In genomic region chr6:89706624-89707023, GRCm38 (mm10) we compare ENCODE assay signal across 43 mouse cellular contexts. TPM values are rescaled to one million over a fixed set of nuclear protein-coding genes. Genes with fewer than 3 reads are reported as not detected.
DNase-seq lines count a peak whose midpoint lies in the region; ATAC-seq lines count a peak whose summit lies in the region.
"Had no signal": no experiment of that assay in that cellular context is flagged by ENCODE, and none has a peak within 500 bp of the region (broad histone marks: within the 10 kb centered on the region; RNA-seq: fewer than 3 reads in every experiment).

No protein-coding gene starts in this region.

- no peak overlapping the region for H3K9ac ChIP-seq in midbrain, embryonic 11.5 days (ENCODE audit: low read length)
- no peak overlapping the region for H3K9ac ChIP-seq in midbrain, embryonic 14.5 days (replicated peaks; ENCODE audit: low read length)
- H3K9ac ChIP-seq: forebrain, embryonic 15.5 days; heart, embryonic 13.5 days; hindbrain, embryonic 14.5 days; limb, embryonic 13.5 days; midbrain, embryonic 13.5 days had no signal

- no peak for ATAC-seq in midbrain, embryonic 11.5 days (ENCODE audit: low FRiP score)
- ATAC-seq in midbrain, embryonic 14.5 days (ENCODE audit: low FRiP score, low TSS enrichment) = no peak
- ATAC-seq: forebrain, embryonic 15.5 days; intestine, postnatal 0 days; midbrain, embryonic 13.5 days had no signal

- no peak overlapping the region for H3K4me2 ChIP-seq in midbrain, embryonic 11.5 days
- H3K4me2 ChIP-seq in midbrain, embryonic 14.5 days (ENCODE audit: low read length) = no peak overlapping the region
- H3K4me2 ChIP-seq: forebrain, embryonic 15.5 days; heart, embryonic 13.5 days; hindbrain, embryonic 14.5 days; limb, embryonic 13.5 days; liver, embryonic 11.5 days; midbrain, embryonic 13.5 days had no signal

- no peak overlapping the region for H3K4me3 ChIP-seq in midbrain, embryonic 11.5 days (ENCODE audit: low read depth, low read length)
- no peak overlapping the region for H3K4me3 ChIP-seq in midbrain, embryonic 14.5 days (replicated peaks; ENCODE audit: low read depth, low read length)
- H3K4me3 ChIP-seq: forebrain, embryonic 10.5 days; forebrain, embryonic 15.5 days; gastrocnemius, adult 2 months; heart, embryonic 13.5 days; limb, embryonic 13.5 days; megakaryocyte, embryonic 14.5 days; midbrain, embryonic 13.5 days had no signal

- no peaks in the 10 kb centered on the region for H3K27me3 ChIP-seq in midbrain, embryonic 11.5 days (ENCODE audit: control insufficient read depth, insufficient read depth, low read length)
- no peaks in the 10 kb centered on the region for H3K27me3 ChIP-seq in midbrain, embryonic 14.5 days (ENCODE audit: control insufficient read depth, insufficient read depth, low read length)
- H3K27me3 ChIP-seq: forebrain, embryonic 15.5 days; heart, embryonic 13.5 days; limb, embryonic 13.5 days; megakaryocyte, embryonic 14.5 days; midbrain, embryonic 13.5 days had no signal

- DNase-seq in midbrain, embryonic 11.5 days (ENCODE audit: low spot score, missing footprints) = peak; percentile 61
- DNase-seq in midbrain, embryonic 14.5 days = no peak
- DNase-seq in ZHBTc4 (ENCODE audit: low read depth, low spot score) = peak; percentile 4
- peak; percentile 30 to 50 for DNase-seq in adrenal gland, postnatal 36 days
- no peak for DNase-seq in left cerebral cortex, postnatal 36 days (ENCODE audit: low spot score in 2 of 2)
- DNase-seq in spleen, adult 12 weeks (ENCODE audit: low spot score) = no peak
- DNase-seq in neural tube, embryonic 10.5 days (ENCODE audit: extremely low spot score, low spot score) = no peak
- DNase-seq: B cell, adult 2 months; cerebellum, adult 11 months; cerebellum, adult 9-10 months; cerebellum, postnatal 36 days; gastrocnemius, adult 2 months; gastrocnemius, postnatal 36 days; heart, adult 18-20 months; kidney, adult 9 months; kidney, postnatal 10 days; lung, postnatal 4 days; right cerebral cortex, postnatal 25 days; thymus, adult 2 months; thymus, postnatal 36 days had no signal

- H3K27ac ChIP-seq in midbrain, embryonic 11.5 days (ENCODE audit: low read depth, low read length) = no peak overlapping the region
- H3K27ac ChIP-seq in midbrain, embryonic 14.5 days (replicated peaks; ENCODE audit: low read depth, low read length) = no peak overlapping the region
- H3K27ac ChIP-seq: forebrain, embryonic 10.5 days; forebrain, embryonic 15.5 days; gastrocnemius, adult 2 months; heart, embryonic 13.5 days; hindbrain, embryonic 14.5 days; limb, embryonic 13.5 days; midbrain, embryonic 13.5 days had no signal

- H3K4me1 ChIP-seq in midbrain, embryonic 11.5 days (ENCODE audit: control insufficient read depth, insufficient read depth, low read length) = no peaks in the 10 kb centered on the region
- no peaks in the 10 kb centered on the region for H3K4me1 ChIP-seq in midbrain, embryonic 14.5 days (ENCODE audit: control insufficient read depth, insufficient read depth, low read length)
- H3K4me1 ChIP-seq: forebrain, embryonic 10.5 days; forebrain, embryonic 15.5 days; heart, embryonic 13.5 days; limb, embryonic 13.5 days; megakaryocyte, embryonic 14.5 days; midbrain, embryonic 13.5 days had no signal

- WGBS in midbrain, embryonic 11.5 days = 68% methylated on average over 2 of the region's 2 CpGs
- WGBS in midbrain, embryonic 14.5 days = 81% methylated on average over 2 of the region's 2 CpGs

- no peaks in the 10 kb centered on the region for H3K9me3 ChIP-seq in midbrain, embryonic 11.5 days (ENCODE audit: control insufficient read depth, low read length)
- no peaks in the 10 kb centered on the region for H3K9me3 ChIP-seq in midbrain, embryonic 14.5 days (ENCODE audit: control insufficient read depth, low read length)
- H3K9me3 ChIP-seq: forebrain, embryonic 10.5 days; forebrain, embryonic 15.5 days; heart, embryonic 13.5 days; limb, embryonic 13.5 days had no signal

- intact Hi-C loops in left cerebral cortex, postnatal 36 days (cut with DNase I) = no loop called here

- no peaks in the 10 kb centered on the region for H3K36me3 ChIP-seq in midbrain, embryonic 11.5 days (ENCODE audit: control insufficient read depth, insufficient read depth, low read length)
- H3K36me3 ChIP-seq in midbrain, embryonic 14.5 days (ENCODE audit: control insufficient read depth, insufficient read depth, low read length) = no peaks in the 10 kb centered on the region
- H3K36me3 ChIP-seq: forebrain, embryonic 10.5 days; forebrain, embryonic 15.5 days; heart, embryonic 13.5 days; limb, embryonic 13.5 days; midbrain, embryonic 13.5 days had no signal

RNA-seq across cellular contexts. Expression of gene Vmn1r40, which starts 0.7 kb away (rescaled TPM):
- not detected in 2 replicates for polyA plus RNA-seq in midbrain, embryonic 11.5 days (2014; fragmentation: Nextera tagmentation; extraction: Ambion mirVana)
- polyA plus RNA-seq in midbrain, embryonic 14.5 days (2014; fragmentation: Nextera tagmentation; extraction: Ambion mirVana) = not detected in 2 replicates
- total RNA-seq in adrenal gland, postnatal 36 days (2021) = not detected
- not detected for total RNA-seq in left cerebral cortex, postnatal 36 days (2021)
- total RNA-seq: CH12.LX; ES-E14; gastrocnemius, adult 2 months; gastrocnemius, postnatal 36 days; heart, adult 18-20 months; heart, postnatal 10 days; hematopoietic stem cell, adult 5-6 weeks; layer of hippocampus, postnatal 10 days; left cerebral cortex, adult 18-20 months; left cerebral cortex, postnatal 14 days; neutrophil, adult 5-6 weeks had no signal
- polyA plus RNA-seq: embryonic facial prominence, embryonic 11.5 days; forebrain, embryonic 10.5 days; forebrain, embryonic 15.5 days; frontal cortex, adult 2 months; heart, embryonic 13.5 days; hindbrain, embryonic 14.5 days; intestine, postnatal 0 days; limb, embryonic 13.5 days; liver, embryonic 11.5 days; liver, embryonic 16.5 days; lung, embryonic 16.5 days; midbrain, embryonic 13.5 days; neural tube, embryonic 11.5 days; spleen, adult 2 months; thymus, adult 2 months had no signal

RNA-seq across cellular contexts. Expression of gene Vmn1r41, which starts 33.9 kb away (rescaled TPM):
- not detected in 2 replicates for polyA plus RNA-seq in midbrain, embryonic 11.5 days (2014; fragmentation: Nextera tagmentation; extraction: Ambion mirVana)
- polyA plus RNA-seq in midbrain, embryonic 14.5 days (2014; fragmentation: Nextera tagmentation; extraction: Ambion mirVana) = not detected in 2 replicates
- not detected for total RNA-seq in adrenal gland, postnatal 36 days (2021)
- total RNA-seq in left cerebral cortex, postnatal 36 days (2021) = not detected
- total RNA-seq: CH12.LX; ES-E14; gastrocnemius, adult 2 months; gastrocnemius, postnatal 36 days; heart, adult 18-20 months; heart, postnatal 10 days; hematopoietic stem cell, adult 5-6 weeks; layer of hippocampus, postnatal 10 days; left cerebral cortex, adult 18-20 months; left cerebral cortex, postnatal 14 days; neutrophil, adult 5-6 weeks had no signal
- polyA plus RNA-seq: embryonic facial prominence, embryonic 11.5 days; forebrain, embryonic 10.5 days; forebrain, embryonic 15.5 days; frontal cortex, adult 2 months; heart, embryonic 13.5 days; hindbrain, embryonic 14.5 days; intestine, postnatal 0 days; limb, embryonic 13.5 days; liver, embryonic 11.5 days; liver, embryonic 16.5 days; lung, embryonic 16.5 days; midbrain, embryonic 13.5 days; neural tube, embryonic 11.5 days; spleen, adult 2 months; thymus, adult 2 months had no signal

Comparison
In these comparisons a context has a peak if more than half of its experiments do, and no peak if none do; other contexts are left out.
1. DNase-seq: peak in midbrain, embryonic 11.5 days (single experiment), ZHBTc4 (single experiment) and adrenal gland, postnatal 36 days (2 of 2); none in midbrain, embryonic 14.5 days (single experiment), left cerebral cortex, postnatal 36 days (0 of 2), spleen, adult 12 weeks (single experiment) and neural tube, embryonic 10.5 days (single experiment).